Mouse (Mus musculus) CH12.LX (cell line): ENCODE results near the gene Krt24. TPM values are rescaled to one million over a fixed set of nuclear protein-coding genes. Genes with fewer than 3 reads are reported as not detected.

ENCODE experiments used
- DNase-seq: peaks from one replicate; pipeline ENCODE4 v3.0.0-alpha.2; 2013; ENCODE audit errors: extremely low read depth
- H3K27ac ChIP-seq: 2 replicates; pipeline ENCODE4 v1.5.1; 2012; ENCODE audit warnings: low read depth, mild to moderate bottlenecking, control low read depth, moderate library complexity; ENCODE audit not compliant: insufficient read depth
- H3K27me3 ChIP-seq: replicated peaks from 2 replicates; pipeline ENCODE3; 2012; ENCODE audit warnings: inconsistent platforms
- H3K36me3 ChIP-seq, 2 experiments: replicated peaks in 1 of 2; 2 replicates each; pipeline versions ENCODE3 to v1.6.1; 2012; ENCODE audit warnings: inconsistent platforms in 1 of 2, low read length in 1 of 2, mild to moderate bottlenecking in 1 of 2, mixed read lengths in 1 of 2, moderate library complexity in 1 of 2; ENCODE audit not compliant: control insufficient read depth in 1 of 2, insufficient read depth in 1 of 2
- H3K4me1 ChIP-seq, 2 experiments: 2 replicates each; pipeline ENCODE4 v1.6.1; 2012; ENCODE audit warnings: inconsistent platforms in 1 of 2, moderate library complexity in 1 of 2; ENCODE audit not compliant: insufficient read depth in 2 of 2, control insufficient read depth in 1 of 2
- H3K4me2 ChIP-seq: 2 replicates; pipeline ENCODE4 v1.6.1; 2012; ENCODE audit warnings: low read depth, mild to moderate bottlenecking, control low read depth; ENCODE audit not compliant: poor library complexity, insufficient read depth, severe bottlenecking
- H3K4me3 ChIP-seq, 3 experiments: fragments of 150-350 bp in 1 of 3; sonication (generic) in 1 of 3; replicated peaks in 1 of 3; 2 replicates each; pipeline versions ENCODE3 to v1.5.1; 2011 to 2012; ENCODE audit warnings: low read depth in 2 of 3, low read length in 2 of 3, mild to moderate bottlenecking in 2 of 3, moderate library complexity in 2 of 3, control low read depth in 1 of 3, improper control_type of control experiment in 1 of 3, inconsistent platforms in 1 of 3, mixed read lengths in 1 of 3; ENCODE audit not compliant: poor library complexity in 1 of 3
- H3K79me2 ChIP-seq: replicated peaks from 2 replicates; pipeline ENCODE4 v1.6.1; 2012; ENCODE audit warnings: mild to moderate bottlenecking, moderate library complexity; ENCODE audit not compliant: control insufficient read depth, poor library complexity, insufficient read depth, severe bottlenecking; ENCODE audit errors: extremely low read depth
- H3K9ac ChIP-seq: 2 replicates; pipeline ENCODE4 v1.6.1; 2012; ENCODE audit warnings: low read depth, mild to moderate bottlenecking, control low read depth, moderate library complexity; ENCODE audit not compliant: insufficient read depth
- H3K9me3 ChIP-seq: replicated peaks from 2 replicates; pipeline ENCODE3; 2012; ENCODE audit warnings: low read length, inconsistent platforms, mixed read lengths
- CHD1 ChIP-seq: IDR thresholded peaks from 2 replicates; pipeline ENCODE4 v1.6.1; 2012; ENCODE audit warnings: low read depth, low read length, improper control_type of control experiment, inconsistent platforms
- CHD2 ChIP-seq: IDR thresholded peaks from 2 replicates; pipeline ENCODE4 v1.6.1; 2011; ENCODE audit warnings: low read length, improper control_type of control experiment
- E2F4 ChIP-seq: IDR thresholded peaks from 2 replicates; pipeline ENCODE4 v1.6.1; 2011; ENCODE audit warnings: low read depth, low read length, improper control_type of control experiment; ENCODE audit not compliant: insufficient replicate concordance
- ELF1 ChIP-seq: IDR thresholded peaks from 2 replicates; pipeline ENCODE4 v1.6.1; 2014; ENCODE audit warnings: low read depth, mild to moderate bottlenecking, inconsistent platforms, low read length, improper control_type of control experiment
- ETS1 ChIP-seq: conservative IDR thresholded peaks from 2 replicates; pipeline ENCODE4 v1.6.1; 2012; ENCODE audit warnings: low read depth, mild to moderate bottlenecking, inconsistent platforms, low read length, improper control_type of control experiment, moderate library complexity
- IRF4 ChIP-seq: IDR thresholded peaks from 2 replicates; pipeline ENCODE4 v1.6.1; 2014; ENCODE audit warnings: low read depth, mild to moderate bottlenecking, inconsistent platforms, low read length, improper control_type of control experiment
- KAT2A ChIP-seq: IDR thresholded peaks from 2 replicates; pipeline ENCODE4 v1.6.1; 2012; ENCODE audit warnings: low read length, improper control_type of control experiment, inconsistent platforms; ENCODE audit not compliant: insufficient replicate concordance
- MAFK ChIP-seq: IDR thresholded peaks from 2 replicates; pipeline ENCODE4 v1.6.1; 2011; ENCODE audit warnings: low read length, improper control_type of control experiment; ENCODE audit not compliant: insufficient replicate concordance
- MAZ ChIP-seq: IDR thresholded peaks from 2 replicates; pipeline ENCODE4 v1.6.1; 2012; ENCODE audit warnings: low read depth, mild to moderate bottlenecking, inconsistent platforms, low read length, improper control_type of control experiment, moderate library complexity
- MYC ChIP-seq: IDR thresholded peaks from 2 replicates; pipeline ENCODE4 v1.6.1; 2011; ENCODE audit warnings: low read depth, mild to moderate bottlenecking, improper control_type of control experiment, low read length
- NRF1 ChIP-seq: IDR thresholded peaks from 2 replicates; pipeline ENCODE4 v1.6.1; 2014; ENCODE audit warnings: low read depth, mild to moderate bottlenecking, inconsistent platforms, low read length, improper control_type of control experiment, moderate library complexity
- PAX5 ChIP-seq: IDR thresholded peaks from 2 replicates; pipeline ENCODE4 v1.6.1; 2012; ENCODE audit warnings: low read length, inconsistent platforms, mixed read lengths
- POLR2AphosphoS2 ChIP-seq: IDR thresholded peaks from 2 replicates; pipeline ENCODE4 v1.6.1; 2011; ENCODE audit warnings: low read depth, low read length, improper control_type of control experiment
- RCOR1 ChIP-seq: conservative IDR thresholded peaks from 2 replicates; pipeline ENCODE4 v1.6.1; 2012; ENCODE audit warnings: low read depth, mild to moderate bottlenecking, inconsistent platforms, low read length, improper control_type of control experiment
- TBP ChIP-seq: conservative IDR thresholded peaks from 2 replicates; pipeline ENCODE4 v1.6.1; 2011; ENCODE audit warnings: low read depth, low read length, improper control_type of control experiment
- UBTF ChIP-seq: IDR thresholded peaks from 2 replicates; pipeline ENCODE4 v1.6.1; 2012; ENCODE audit warnings: low read depth, mild to moderate bottlenecking, inconsistent platforms, low read length, improper control_type of control experiment, moderate library complexity
- USF1 ChIP-seq: IDR thresholded peaks from 2 replicates; pipeline ENCODE4 v1.6.1; 2014; ENCODE audit warnings: low read depth, mild to moderate bottlenecking, inconsistent platforms, low read length, improper control_type of control experiment
- USF2 ChIP-seq: conservative IDR thresholded peaks from 2 replicates; pipeline ENCODE4 v1.6.1; 2011; ENCODE audit warnings: low read depth, low read length, improper control_type of control experiment
- ZC3H11A ChIP-seq: IDR thresholded peaks from 2 replicates; pipeline ENCODE4 v1.6.1; 2012; ENCODE audit warnings: low read depth, mild to moderate bottlenecking, inconsistent platforms, low read length, improper control_type of control experiment
- ZKSCAN1 ChIP-seq: IDR thresholded peaks from 2 replicates; pipeline ENCODE4 v1.6.1; 2012; ENCODE audit warnings: low read depth, inconsistent platforms, low read length, improper control_type of control experiment, borderline replicate concordance
- ZMIZ1 ChIP-seq: IDR thresholded peaks from 2 replicates; pipeline ENCODE4 v1.6.1; 2012; ENCODE audit warnings: low read depth, mild to moderate bottlenecking, inconsistent platforms, low read length, improper control_type of control experiment
- dilution Hi-C: fragments of 300-500 bp; cut with MboI; formaldehyde crosslinking; loops from 2 replicates; pipeline ENCODE4 v1.14.3; 2020; ENCODE audit warnings: low sequenced_read_pairs; ENCODE audit not compliant: extremely low pct_unique_long_range_greater_than_20kb, extremely low pct_ligation_motif_present
- in situ Hi-C: fragments of 300-500 bp; cut with MboI; formaldehyde crosslinking; loops from 3 replicates; pipeline ENCODE4 v1.14.3; 2019; ENCODE audit warnings: low sequenced_read_pairs, low pct_ligation_motif_present, low pct_unique_long_range_greater_than_20kb, mixed read lengths
- polyA plus RNA-seq: library from polyadenylated mRNA; unstranded; fragments of >175 nt; gene quantifications from 2 replicates; pipeline ENCODE4 v1.2.1, GENCODE M21; 2012; ENCODE audit warnings: low read depth; ENCODE audit not compliant: insufficient read length
- total RNA-seq, 2 experiments: library from RNA; depleted of rRNA; stranded (reverse); fragments of 300-350 nt in 1 of 2; fragments of >200 nt in 1 of 2; gene quantifications; 2 replicates each; pipeline ENCODE4 v1.2.3; 2012 to 2014

Gene Krt24
- total and polyA plus RNA-seq, 3 experiments, result not detected

DNA sequence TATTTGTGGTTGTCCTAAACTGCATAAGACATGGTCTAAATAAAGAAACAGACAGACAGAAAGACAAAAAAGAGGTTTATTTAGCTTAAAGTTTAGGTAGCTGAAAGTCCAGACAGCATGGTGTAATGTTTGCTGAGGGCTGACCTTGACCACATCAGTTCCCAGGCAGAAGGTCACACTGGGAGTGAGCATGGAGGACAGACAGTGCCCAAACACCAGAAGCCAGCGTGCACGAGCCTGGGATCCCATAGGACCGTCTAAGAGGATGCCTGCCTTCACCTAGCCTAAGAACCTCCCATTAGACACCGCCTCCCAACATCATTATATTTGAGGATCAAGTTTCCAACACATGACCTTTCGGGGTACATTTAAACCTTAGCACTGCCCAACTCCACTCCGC, 9.4 kb downstream of the Krt24 start:
- H3K9ac ChIP-seq, result no peak overlapping the region

DNA sequence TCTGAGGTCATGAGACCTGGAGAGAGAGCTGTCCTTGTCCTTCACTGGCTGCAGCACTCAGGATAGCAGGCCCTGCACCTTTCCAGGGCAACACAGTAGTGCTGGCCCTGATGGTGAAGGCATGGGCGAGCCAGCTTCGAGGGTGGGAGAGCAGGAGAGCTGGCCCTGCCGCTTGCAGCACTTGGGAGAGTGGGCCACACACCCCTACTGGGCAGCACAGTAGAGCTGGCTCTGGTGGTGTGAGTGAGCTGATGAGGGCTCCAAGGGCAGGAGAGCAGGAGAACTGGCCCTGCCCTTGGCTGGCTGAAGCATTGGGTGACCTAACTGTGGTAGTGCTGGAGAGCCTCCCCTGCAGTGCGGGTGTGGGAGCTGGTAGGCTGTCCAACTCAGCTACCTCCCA, 12.3 kb downstream of the Krt24 start:
- in situ Hi-C loops (no loop called here), dilution Hi-C loops (no loop called here)
- Histone ChIP-seq H3K4me2 (no peak overlapping the region), H3K36me3 (no peaks in the 10 kb centered on the region), H3K79me2 (no peaks in the 10 kb centered on the region), H3K9ac (no peak overlapping the region), H3K4me3 (no peak overlapping the region), H3K4me1 (peaks cover 0 to 3% of the 10 kb centered on the region in 2 experiments; a peak in 2 of 4 replicates), H3K27ac (no peak overlapping the region), H3K9me3 (no peaks in the 10 kb centered on the region), H3K27me3 (peaks cover 15% of the 10 kb centered on the region)
- TF ChIP-seq UBTF (no peak), ZC3H11A (no peak), ZMIZ1 (no peak), E2F4 (no peak), IRF4 (no peak), PAX5 (no peak), KAT2A (no peak), RCOR1 (no peak), USF2 (no peak), USF1 (no peak), ZKSCAN1 (no peak), POLR2AphosphoS2 (no peak), TBP (no peak), ETS1 (no peak), NRF1 (no peak), MYC (no peak), CHD1 (no peak), ELF1 (no peak), MAZ (no peak), MAFK (no peak)
- DNase-seq, result no peak

More for the DNA sequence above, 9.4 kb downstream of the Krt24 start:
- TF ChIP-seq ZKSCAN1, result no peak
- no peak for TF ChIP-seq ZC3H11A
- TF ChIP-seq CHD2, result no peak
- no peak for TF ChIP-seq IRF4
- no peak for DNase-seq
- Histone ChIP-seq H3K4me1 (peaks cover 2 to 3% of the 10 kb centered on the region in 2 experiments; a peak in 2 of 4 replicates), H3K79me2 (no peaks in the 10 kb centered on the region), H3K27ac (no peak overlapping the region), H3K36me3 (no peaks in the 10 kb centered on the region), H3K9me3 (no peaks in the 10 kb centered on the region), H3K4me3 (no peak overlapping the region), H3K27me3 (peaks cover 12% of the 10 kb centered on the region), H3K4me2 (no peak overlapping the region)
- in situ Hi-C loops (no loop called here), dilution Hi-C loops (no loop called here)
